In the genomic region with DNA sequence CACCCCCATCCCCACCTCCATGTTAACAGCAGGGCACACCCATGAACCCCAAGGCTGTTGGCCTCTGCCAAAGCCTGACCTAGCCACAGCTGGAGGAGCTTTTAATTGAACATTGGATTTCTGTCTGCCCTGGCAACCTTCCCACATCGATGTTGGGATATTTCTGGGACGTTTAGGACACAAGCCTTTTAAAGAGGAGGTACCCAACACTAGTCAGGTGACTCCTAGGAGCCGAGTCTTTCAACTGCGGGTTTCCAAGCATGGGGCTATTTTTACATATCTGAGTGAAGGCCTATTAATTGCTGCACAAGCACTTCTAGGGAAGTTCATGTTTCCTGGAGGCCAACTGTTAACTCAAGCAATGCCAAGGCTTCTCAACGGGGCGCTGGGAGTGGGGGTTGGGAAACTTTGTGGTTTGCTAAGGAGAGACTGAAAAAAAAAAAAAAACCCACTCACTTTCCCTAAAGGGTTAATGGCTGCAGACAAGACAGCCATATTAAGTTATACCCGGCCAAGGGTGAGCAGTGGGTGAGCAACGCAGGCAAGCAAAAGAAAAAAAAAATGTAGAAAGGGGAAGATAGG, we compare ENCODE assay signal across 8 mouse cellular contexts.
A peak's percentile ranks its signal among the peaks of the same experiment; 100 is the strongest.
DNase-seq lines count a peak whose midpoint lies in the region; ATAC-seq and TF ChIP-seq lines count a peak whose summit lies in the region.

No protein-coding gene starts in this region.

- DNase-seq in cerebellum, postnatal 25 days, result peak; percentile 23 to 44
- DNase-seq in cerebellum, adult 11-12 months, result no peak
- peak; percentile 56 for DNase-seq in brain, embryonic 14.5 days (ENCODE audit: low read depth)
- no peak for DNase-seq in intestine, embryonic 14.5 days (ENCODE audit: low spot score)
- no peak for DNase-seq in frontal cortex, postnatal 14 days (ENCODE audit: low spot score in 2 of 2)
- no peak for DNase-seq in thymus, adult 2 months
- no peak for DNase-seq in layer of hippocampus, postnatal 36 days

- WGBS in intestine, embryonic 14.5 days, result 18% methylated on average over 8 of the region's 8 CpGs
- whole genome bisulfite sequencing in liver, embryonic 15.5 days (ENCODE audit: insufficient replicate concordance), result 3% methylated on average over 8 of the region's 8 CpGs
- WGBS in thymus, adult 2 months, result 4% methylated on average over 8 of the region's 8 CpGs

- H3K27ac ChIP-seq in intestine, embryonic 14.5 days (ENCODE audit: low read depth), result peak overlapping the region; percentile 69; the same call in 1 of the 2 replicates
- H3K27ac ChIP-seq in liver, embryonic 15.5 days (replicated peaks), result 0 out of 2 replicates have a peak overlapping the region, but pooled peaks have one; percentile 45
- no peak overlapping the region for H3K27ac ChIP-seq in thymus, adult 2 months (ENCODE audit: control insufficient read depth, insufficient read depth, low read length)

- no peak for TF ChIP-seq POLR2A in brain, embryonic 14.5 days (IDR thresholded peaks at IDR 0.05; ENCODE audit: borderline replicate concordance, extremely low read depth, insufficient read depth, insufficient read length, poor library complexity, severe bottlenecking)
- no peak for TF ChIP-seq POLR2A in thymus, adult 2 months (IDR thresholded peaks at IDR 0.05; ENCODE audit: control insufficient read depth, extremely low read depth, insufficient read depth, low read length, poor library complexity)

- no peak for TF ChIP-seq CTCF in brain, embryonic 14.5 days (IDR thresholded peaks at IDR 0.05; ENCODE audit: borderline replicate concordance, extremely low read depth, insufficient read depth, insufficient read length)
- TF ChIP-seq CTCF in thymus, adult 2 months (IDR thresholded peaks at IDR 0.05; ENCODE audit: borderline replicate concordance, control insufficient read depth, extremely low read depth, insufficient read depth, low read length, poor library complexity), result no peak

- no peak overlapping the region for H3K4me3 ChIP-seq in intestine, embryonic 14.5 days (ENCODE audit: low read depth, low read length)
- no peak overlapping the region for H3K4me3 ChIP-seq in liver, embryonic 15.5 days (replicated peaks)
- no peak overlapping the region for H3K4me3 ChIP-seq in thymus, adult 2 months (ENCODE audit: control insufficient read depth, insufficient read depth, low read length)

- peaks cover 36% of the 10 kb centered on the region for H3K4me1 ChIP-seq in intestine, embryonic 14.5 days (replicated peaks; ENCODE audit: control insufficient read depth, insufficient read depth, low read length)
- peaks cover 42% of the 10 kb centered on the region for H3K4me1 ChIP-seq in liver, embryonic 15.5 days (replicated peaks)
- peaks cover 25% of the 10 kb centered on the region for H3K4me1 ChIP-seq in thymus, adult 2 months (replicated peaks; ENCODE audit: control insufficient read depth, insufficient read depth, low read length)

- no peaks in the 10 kb centered on the region for H3K9me3 ChIP-seq in intestine, embryonic 14.5 days (ENCODE audit: control insufficient read depth, low read length)
- no peaks in the 10 kb centered on the region for H3K9me3 ChIP-seq in liver, embryonic 15.5 days (replicated peaks)

- H3K4me2 ChIP-seq in intestine, embryonic 14.5 days (ENCODE audit: low read length), result no peak overlapping the region
- no peak overlapping the region for H3K4me2 ChIP-seq in liver, embryonic 15.5 days

- no peak overlapping the region for H3K9ac ChIP-seq in intestine, embryonic 14.5 days (ENCODE audit: low read length)
- H3K9ac ChIP-seq in liver, embryonic 15.5 days, result no peak overlapping the region

- H3K36me3 ChIP-seq in intestine, embryonic 14.5 days (ENCODE audit: control insufficient read depth, insufficient read depth, low read length), result no peaks in the 10 kb centered on the region
- no peaks in the 10 kb centered on the region for H3K36me3 ChIP-seq in liver, embryonic 15.5 days (replicated peaks)
- H3K36me3 ChIP-seq in thymus, adult 2 months (ENCODE audit: control insufficient read depth, insufficient read depth, low read length), result no peaks in the 10 kb centered on the region

- no peak for ATAC-seq in intestine, embryonic 14.5 days (replicated peaks; ENCODE audit: low FRiP score, low TSS enrichment, low read depth)
- peak; percentile 27; the same call in 1 of the 2 replicates for ATAC-seq in liver, embryonic 15.5 days (ENCODE audit: insufficient read depth)

- H3K27me3 ChIP-seq in intestine, embryonic 14.5 days (replicated peaks; ENCODE audit: control insufficient read depth, insufficient read depth, low read length), result no peaks in the 10 kb centered on the region
- no peaks in the 10 kb centered on the region for H3K27me3 ChIP-seq in liver, embryonic 15.5 days
- no peaks in the 10 kb centered on the region for H3K27me3 ChIP-seq in thymus, adult 2 months (ENCODE audit: control insufficient read depth, insufficient read depth, low read length)

Comparison
In these comparisons a context has a peak if more than half of its experiments do, and no peak if none do; other contexts are left out.
1. DNase-seq: peak in cerebellum, postnatal 25 days (2 of 2) and brain, embryonic 14.5 days (single experiment); none in cerebellum, adult 11-12 months (single experiment), intestine, embryonic 14.5 days (single experiment), frontal cortex, postnatal 14 days (0 of 2), thymus, adult 2 months (single experiment) and layer of hippocampus, postnatal 36 days (0 of 2).